Mouse (Mus musculus) heart, postnatal 0 days (tissue): ENCODE results near the gene Vgll4.
"Not testable (repeated sequence)": the region's sequence is repeated elsewhere in the genome, so short reads cannot be mapped to it uniquely, and the experiment has no call there.

Source experiments
- CTCF ChIP-seq: IDR thresholded peaks from 2 replicates; pipeline ENCODE4 v1.5.1; 2016; ENCODE audit warnings: antibody characterized with exemption, control low read depth, low read depth
- EP300 ChIP-seq: IDR thresholded peaks from 2 replicates; pipeline ENCODE4 v1.6.1; 2016; ENCODE audit warnings: antibody characterized with exemption, low read depth

- peak; percentile 45 for TF ChIP-seq CTCF
- not testable (repeated sequence) for TF ChIP-seq EP300
Measured at GRCm38 (mm10) chr6:114922355-114923096, 47.3 kb downstream of the Vgll4 start.
